ENCODE assay signal across 12 mouse cellular contexts in the genomic region with DNA sequence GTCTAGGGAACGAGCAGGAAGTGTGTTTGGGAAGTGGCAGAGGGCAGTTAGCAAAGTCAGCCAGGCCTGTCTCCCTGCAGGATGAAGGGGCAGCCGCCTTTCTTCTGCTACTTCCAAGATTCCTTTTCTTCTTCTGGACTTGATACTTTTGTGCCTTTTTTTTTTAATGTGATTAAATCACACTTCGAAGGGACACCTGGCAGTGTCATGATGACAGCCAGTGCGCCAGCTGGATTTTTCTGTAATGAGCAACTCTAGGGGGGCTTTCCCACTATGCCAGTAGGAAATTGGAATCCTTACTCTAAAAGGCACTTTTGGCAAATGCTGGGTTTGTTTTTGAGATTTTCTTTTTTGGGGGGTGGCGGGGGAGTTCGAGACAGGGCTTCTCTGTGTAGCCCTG. TPM values are rescaled to one million over a fixed set of nuclear protein-coding genes. Genes with fewer than 3 reads are reported as not detected.
"Had no signal": no experiment of that assay in that cellular context is flagged by ENCODE, and none has a peak within 500 bp of the region (broad histone marks: within the 10 kb centered on the region; RNA-seq: fewer than 3 reads in every experiment).

No protein-coding gene starts in this region.

- DNase-seq: kidney, adult 8-10 months; kidney, postnatal 10 days; kidney, postnatal 4 days; liver; liver, embryonic 13.5 days; liver, postnatal 0 days; lung, postnatal 36 days; thymus, postnatal 4 days had no signal

- H3K4me3 ChIP-seq: layer of hippocampus, adult 2 months; limb, embryonic 12.5 days; liver, embryonic 13.5 days had no signal

- H3K4me1 ChIP-seq: liver, embryonic 13.5 days had no signal

- H3K27me3 ChIP-seq: limb, embryonic 12.5 days; liver, embryonic 13.5 days had no signal

- H3K4me2 ChIP-seq: limb, embryonic 12.5 days; liver, embryonic 13.5 days had no signal

- H3K9ac ChIP-seq: limb, embryonic 12.5 days; liver, embryonic 13.5 days; liver, postnatal 0 days had no signal

- ATAC-seq: liver, postnatal 0 days had no signal

- H3K27ac ChIP-seq: limb, embryonic 12.5 days; liver, embryonic 13.5 days; stomach, postnatal 0 days had no signal

- H3K9me3 ChIP-seq: limb, embryonic 12.5 days; liver, embryonic 13.5 days had no signal

RNA-seq across cellular contexts. Expression of gene Ghrh, which starts 31.8 kb away (rescaled TPM):
- polyA plus RNA-seq: limb, embryonic 12.5 days; liver, embryonic 13.5 days; liver, postnatal 0 days; neural tube, embryonic 14.5 days had no signal
